Mouse (Mus musculus) kidney, postnatal 0 days (tissue): ENCODE measurements around the gene Nelfb. TPM values are rescaled to one million over a fixed set of nuclear protein-coding genes. Genes with fewer than 3 reads are reported as not detected.

ENCODE experiments used
- ATAC-seq: fragments of 200-750 bp; cut with Nextera tagmentation; replicated peaks from 2 replicates; pipeline ENCODE4 v1.8.0; 2017; ENCODE audit warnings: low read depth, moderate number of reproducible peaks, moderate TSS enrichment, moderate library complexity; ENCODE audit not compliant: low FRiP score
- DNase-seq: peaks from one replicate; pipeline ENCODE4 v3.0.0-alpha.2; 2016; ENCODE audit warnings: low spot score
- H3K27ac ChIP-seq: fragments of 300-500 bp; sonication (generic); 2 replicates; pipeline ENCODE4 v1.5.1; 2014; ENCODE audit warnings: mild to moderate bottlenecking
- H3K27me3 ChIP-seq: fragments of 300-500 bp; sonication (generic); 2 replicates; pipeline ENCODE4 v1.6.1; 2014; ENCODE audit warnings: low read length, mixed read lengths; ENCODE audit not compliant: insufficient read depth
- H3K36me3 ChIP-seq: fragments of 300-500 bp; sonication (generic); 2 replicates; pipeline ENCODE4 v1.6.1; 2014; ENCODE audit warnings: low read length, mixed read lengths; ENCODE audit not compliant: insufficient read depth
- H3K4me1 ChIP-seq: fragments of 300-500 bp; sonication (generic); replicated peaks from 2 replicates; pipeline ENCODE4 v1.6.1; 2014; ENCODE audit warnings: antibody characterized with exemption, low read length, mixed read lengths; ENCODE audit not compliant: insufficient read depth
- H3K4me2 ChIP-seq: fragments of 300-500 bp; sonication (generic); 2 replicates; pipeline ENCODE4 v1.6.1; 2014; ENCODE audit warnings: mild to moderate bottlenecking, low read length, moderate library complexity, mixed read lengths
- H3K4me3 ChIP-seq: fragments of 300-500 bp; sonication (generic); replicated peaks from 2 replicates; pipeline ENCODE4 v1.5.1; 2014; ENCODE audit warnings: low read depth, low read length
- H3K9ac ChIP-seq: fragments of 300-500 bp; sonication (generic); 2 replicates; pipeline ENCODE4 v1.6.1; 2014; ENCODE audit warnings: low read depth, low read length
- H3K9me3 ChIP-seq: fragments of 300-500 bp; sonication (generic); replicated peaks from 2 replicates; pipeline ENCODE4 v1.6.1; 2016; ENCODE audit warnings: low read length, inconsistent platforms, mixed read lengths
- CTCF ChIP-seq: IDR thresholded peaks from 2 replicates; pipeline ENCODE4 v1.5.1; 2016; ENCODE audit warnings: antibody characterized with exemption, low read depth, mild to moderate bottlenecking, moderate library complexity
- WGBS: fragments of 180-500 bp; shearing (Covaris S2); extraction: QIAGEN DNeasy Blood & Tissue Kit; methylation state at CpG from one replicate; pipeline ENCODE4 v1.1.7; 2014; 5-methylcytosine and 5-hydroxymethylcytosine counted together
- polyA plus RNA-seq: library from polyadenylated mRNA; unstranded; fragments of >200 nt; fragmentation: Nextera tagmentation; extraction: Ambion mirVana; gene quantifications from 2 replicates; pipeline ENCODE4 v1.2.1, GENCODE M21; 2015

Gene Nelfb
- polyA plus RNA-seq, 1 experiment from 2014 or later: 74.0 TPM

DNA sequence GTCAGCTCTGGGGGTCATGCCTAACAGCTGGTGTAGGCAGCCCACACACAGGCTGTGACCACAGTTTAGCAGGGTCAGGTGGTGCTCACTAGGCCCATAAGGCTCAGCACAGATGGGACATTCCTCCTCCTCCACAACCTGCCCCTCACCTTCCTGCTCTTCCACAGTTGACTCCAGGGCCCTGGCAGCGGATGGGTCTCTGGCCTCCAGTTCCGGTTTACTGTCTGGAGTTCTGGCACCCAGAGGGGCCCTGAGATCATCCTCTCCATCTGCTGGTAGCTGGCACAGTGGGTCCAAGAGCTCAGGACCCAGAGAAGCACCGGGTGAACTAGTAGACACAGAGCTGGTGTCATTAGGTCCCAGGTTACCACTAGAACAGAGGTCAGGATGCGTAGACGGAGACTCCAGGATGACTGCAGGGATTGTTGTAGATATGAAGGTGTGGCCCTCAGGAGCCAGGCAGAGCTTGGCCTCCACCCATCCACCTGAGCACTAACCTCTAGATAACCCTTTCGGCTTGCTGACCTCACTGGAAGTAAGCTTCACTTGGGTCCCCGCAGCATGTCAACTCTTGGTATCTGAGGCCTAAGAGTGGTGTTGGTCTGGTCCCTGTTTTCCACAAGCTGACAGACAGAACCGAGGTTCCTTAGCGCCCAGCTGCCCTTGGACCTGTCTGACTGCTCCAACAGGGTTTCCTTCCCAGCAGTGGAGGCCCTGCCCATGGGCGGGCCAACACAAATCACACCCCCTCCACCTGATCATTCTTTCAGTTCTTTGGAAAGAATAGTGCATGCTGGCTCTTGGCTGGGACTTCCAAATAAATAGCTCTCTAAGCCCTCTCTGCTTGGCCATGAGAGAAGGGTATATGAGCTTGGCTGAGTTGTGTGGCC, 35.1 kb upstream of the Nelfb start, which contains the start of gene AL732309.1:
TSS of gene AL732309.1 (minus strand) at position 681 of the 890 bp plus-strand sequence.
- WGBS: 83% methylated on average over 10 of the region's 10 CpGs
- Histone ChIP-seq H3K9ac (no peak within 1 kb of the TSS), H3K4me1 (peaks cover 9% of the 10 kb centered on the region; the same call in 1 of the 2 replicates), H3K9me3 (no peaks in the 10 kb centered on the region), H3K4me3 (no peak within 1 kb of the TSS), H3K27me3 (no peaks in the 10 kb centered on the region), H3K27ac (no peak within 1 kb of the TSS), H3K4me2 (no peak within 1 kb of the TSS), H3K36me3 (peaks cover 23% of the 10 kb centered on the region)
- ATAC-seq (no peak), DNase-seq (no peak)
- TF ChIP-seq CTCF: no peak

DNA sequence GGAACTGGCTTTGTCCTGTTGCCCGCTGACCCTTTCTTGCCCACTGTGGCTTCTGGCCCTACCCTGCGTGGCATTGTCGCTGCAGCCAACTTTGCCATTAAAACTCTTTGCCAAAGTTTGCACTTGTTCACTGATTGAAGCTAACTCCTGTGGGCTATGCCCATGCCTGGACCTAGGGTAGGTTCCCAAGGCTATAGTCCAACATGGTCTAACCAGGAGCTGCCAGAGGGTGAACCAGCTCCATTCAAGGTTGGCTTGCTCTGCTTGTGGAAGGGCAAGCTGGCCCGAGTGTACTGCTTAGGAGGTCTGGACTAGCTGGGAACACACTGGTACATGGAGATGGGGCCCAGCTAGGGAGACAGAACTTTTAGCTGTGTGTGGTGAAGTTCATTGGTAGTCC, 32.9 kb upstream of the Nelfb start:
- TF ChIP-seq CTCF: no peak
- 90% methylated on average over 4 of the region's 4 CpGs for WGBS
- peaks cover 2% of the 10 kb centered on the region for H3K36me3 ChIP-seq
- H3K9me3 ChIP-seq: no peaks in the 10 kb centered on the region
- no peak overlapping the region for H3K9ac ChIP-seq
- H3K4me2 ChIP-seq: no peak overlapping the region
- no peaks in the 10 kb centered on the region for H3K27me3 ChIP-seq
- no peak overlapping the region for H3K27ac ChIP-seq
- DNase-seq: no peak
- ATAC-seq: no peak
- peaks cover 20% of the 10 kb centered on the region for H3K4me1 ChIP-seq
- H3K4me3 ChIP-seq: no peak overlapping the region

DNA sequence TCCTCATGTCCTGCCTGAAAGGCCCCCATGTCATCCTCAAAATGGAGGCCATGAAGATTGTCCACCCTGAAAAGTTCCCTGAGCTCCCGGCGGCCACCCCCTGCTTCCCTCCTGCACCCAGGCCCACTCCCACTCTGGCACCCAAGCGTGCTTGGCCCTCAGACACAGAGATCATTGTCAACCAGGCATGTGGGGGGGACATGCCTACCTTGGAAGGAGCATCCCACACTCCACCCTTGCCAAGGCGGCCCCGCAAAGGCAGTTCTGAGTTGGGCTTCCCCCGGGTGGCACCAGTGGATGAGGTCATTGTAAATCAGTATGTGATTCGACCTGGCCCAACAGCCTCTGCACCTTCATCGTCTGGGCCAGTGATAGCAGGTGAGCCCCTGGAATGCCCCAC, 32.1 kb upstream of the Nelfb start:
- Histone ChIP-seq H3K36me3 (no peaks in the 10 kb centered on the region), H3K27me3 (no peaks in the 10 kb centered on the region), H3K4me1 (peaks cover 20% of the 10 kb centered on the region), H3K4me3 (no peak overlapping the region), H3K27ac (no peak overlapping the region), H3K9ac (no peak overlapping the region), H3K4me2 (peak overlapping the region; percentile 92), H3K9me3 (no peaks in the 10 kb centered on the region)
- no peak for TF ChIP-seq CTCF
- DNase-seq (no peak), ATAC-seq (no peak)
- 71% methylated on average over 8 of the region's 8 CpGs for WGBS

DNA sequence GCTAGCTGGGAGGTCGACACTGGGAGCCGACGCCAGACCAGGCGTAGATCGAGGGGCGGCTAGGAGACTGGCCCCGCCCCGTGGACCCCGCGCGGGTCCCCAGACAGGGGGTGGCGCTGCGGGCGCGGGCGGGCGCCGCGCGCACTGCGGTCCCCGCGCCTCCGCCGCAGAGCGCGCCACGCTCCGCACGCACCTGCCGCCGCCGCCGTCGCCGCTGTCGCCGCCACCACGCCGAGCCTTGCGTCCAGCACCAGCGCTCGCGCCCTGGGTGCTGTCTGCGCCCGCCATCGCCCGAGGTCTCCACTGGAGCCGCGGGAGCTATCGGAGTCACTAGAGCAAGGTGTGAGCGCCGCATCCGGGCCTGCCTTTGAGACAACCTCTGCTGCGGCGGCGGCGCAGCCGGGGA, 30.8 kb upstream of the Nelfb start, which contains the start of the genes Rnf208 and Cysrt1:
TSS of gene Rnf208 (plus strand) at position 155 of the 406 bp plus-strand sequence.
TSS of gene Cysrt1 (minus strand) at position 352 of the 406 bp plus-strand sequence.
- no peak for DNase-seq
- H3K27ac ChIP-seq: peak within 1 kb of the TSS; percentile 59
- H3K4me1 ChIP-seq: peaks cover 20% of the 10 kb centered on the region
- H3K9ac ChIP-seq: peak within 1 kb of the TSS; percentile 68
- H3K4me3 ChIP-seq: peak within 1 kb of the TSS; percentile 49
- under 1% methylated on average over 45 of the region's 59 CpGs for WGBS
- peak within 1 kb of the TSS; percentile 92 for H3K4me2 ChIP-seq
- no peaks in the 10 kb centered on the region for H3K27me3 ChIP-seq
- no peaks in the 10 kb centered on the region for H3K9me3 ChIP-seq
- 0 out of 2 replicates have a peak, but pooled peaks have one; percentile 0 for ATAC-seq
- no peak for TF ChIP-seq CTCF
- H3K36me3 ChIP-seq: no peaks in the 10 kb centered on the region

DNA sequence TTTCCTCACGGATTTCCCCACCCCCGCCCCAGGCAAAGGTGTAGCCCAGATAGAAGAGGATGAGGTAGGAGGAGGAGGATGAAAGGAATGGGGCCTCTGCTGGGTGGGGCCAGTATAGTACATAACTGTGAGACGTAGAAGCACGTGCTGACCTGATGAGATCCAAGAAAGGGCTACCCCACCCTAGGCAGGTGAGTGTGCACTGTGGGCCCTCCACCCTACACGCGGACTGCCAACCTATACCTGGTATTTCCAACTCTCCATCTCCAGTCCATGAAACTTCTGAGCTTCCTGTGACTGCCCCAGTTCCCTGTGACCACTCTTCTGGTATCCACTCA, 30.1 kb upstream of the Nelfb start:
- H3K36me3 ChIP-seq: no peaks in the 10 kb centered on the region
- no peak for TF ChIP-seq CTCF
- H3K4me1 ChIP-seq: peaks cover 20% of the 10 kb centered on the region
- 0 out of 2 replicates have a peak, but pooled peaks have one; percentile 10 for ATAC-seq
- H3K27ac ChIP-seq: peak overlapping the region; percentile 59; the same call in 1 of the 2 replicates
- no peaks in the 10 kb centered on the region for H3K27me3 ChIP-seq
- no peak overlapping the region for H3K9ac ChIP-seq
- WGBS: 14% methylated on average over 6 of the region's 6 CpGs
- DNase-seq: no peak
- H3K4me2 ChIP-seq: peak overlapping the region; percentile 92
- H3K9me3 ChIP-seq: no peaks in the 10 kb centered on the region
- peak overlapping the region; percentile 26; the same call in 1 of the 2 replicates for H3K4me3 ChIP-seq

DNA sequence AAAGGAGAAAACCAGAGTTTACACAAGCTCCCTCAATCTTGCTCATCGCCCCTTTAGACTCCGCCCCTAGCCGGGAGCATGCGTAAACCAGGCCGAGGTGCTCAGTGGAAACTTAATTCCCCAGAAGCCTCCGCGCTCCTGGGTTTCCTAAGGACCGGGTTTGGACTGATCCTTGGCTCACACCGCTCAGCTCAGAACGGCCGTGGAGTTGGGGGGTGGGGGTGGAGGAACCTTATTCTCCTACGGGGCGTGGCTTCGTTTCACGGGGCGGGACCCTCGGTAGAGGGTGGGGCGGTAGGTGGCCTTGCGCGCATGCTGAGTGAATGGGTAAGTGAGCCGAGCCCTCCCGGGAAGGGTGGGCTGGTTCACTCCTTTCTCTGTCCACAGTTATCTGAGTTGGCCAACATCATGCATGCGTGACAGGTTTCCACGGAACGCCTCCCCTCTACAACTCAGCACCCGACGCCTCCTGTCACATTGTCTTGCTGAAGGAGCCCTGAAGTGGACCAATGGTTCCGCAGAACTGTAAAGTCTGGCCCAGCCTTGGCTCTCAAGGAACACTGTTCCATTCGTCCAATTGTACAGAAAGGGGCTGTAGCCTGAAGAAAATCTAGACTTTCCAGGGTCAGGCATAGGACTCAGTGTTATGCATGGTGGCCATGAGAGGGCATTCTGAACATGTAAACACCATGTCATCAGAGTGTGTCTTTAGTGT, 29.6 kb upstream of the Nelfb start:
- H3K27ac ChIP-seq: peak overlapping the region; percentile 59
- H3K9ac ChIP-seq: peak overlapping the region; percentile 28; the same call in 1 of the 2 replicates

More for the DNA sequence above, 29.6 kb upstream of the Nelfb start:
- Histone ChIP-seq H3K27me3 (no peaks in the 10 kb centered on the region), H3K4me2 (peak overlapping the region; percentile 92), H3K9me3 (no peaks in the 10 kb centered on the region), H3K4me3 (peak overlapping the region; percentile 26), H3K36me3 (no peaks in the 10 kb centered on the region), H3K4me1 (peaks cover 20% of the 10 kb centered on the region)
- WGBS: 2% methylated on average over 29 of the region's 29 CpGs
- peak; percentile 84 for ATAC-seq
- peak; percentile 85 for DNase-seq
- no peak for TF ChIP-seq CTCF
